Mouse (Mus musculus) adrenal gland, adult 18-20 months (tissue): ENCODE measurements around the gene Daxx. TPM values are rescaled to one million over a fixed set of nuclear protein-coding genes. Genes with fewer than 3 reads are reported as not detected.
"Not testable (repeated sequence)": the region's sequence is repeated elsewhere in the genome, so short reads cannot be mapped to it uniquely, and the experiment has no call there.

Experiments
- DNase-seq, 2 experiments: peaks; one replicate each; pipeline ENCODE4 v3.0.0; 2021 to 2022; ENCODE audit warnings: low spot score in 2 of 2
- long read RNA-seq, 2 experiments: library from polyadenylated mRNA; stranded (forward); transcript quantifications; one replicate each; pipeline ENCODE4 v2.0.0; 2021
- total RNA-seq, 2 experiments: library from RNA; stranded (reverse); gene quantifications; 1 replicate in 1 of 2; 2 replicates in 1 of 2; pipeline ENCODE4 v1.2.3; 2021

The Daxx gene
- 10 to 100 TPM; 25.5 to 29.7 TPM for total RNA-seq
- long read RNA-seq, experiment 1, transcript Daxx-201 (8 exons, 2,581 nt) = major isoform, 48 of 62 reads
- long read RNA-seq, experiment 1, partial matches to known transcripts = 5 of 62 reads
- long read RNA-seq, experiment 1, other reads (novel, unspliced or antisense) = 9 of 62 reads
- long read RNA-seq, experiment 2, transcript Daxx-201 (8 exons, 2,581 nt) = major isoform, 88 of 108 reads
- long read RNA-seq, experiment 2, partial matches to known transcripts = 5 of 108 reads
- long read RNA-seq, experiment 2, other reads (novel, unspliced or antisense) = 14 of 108 reads

DNA sequence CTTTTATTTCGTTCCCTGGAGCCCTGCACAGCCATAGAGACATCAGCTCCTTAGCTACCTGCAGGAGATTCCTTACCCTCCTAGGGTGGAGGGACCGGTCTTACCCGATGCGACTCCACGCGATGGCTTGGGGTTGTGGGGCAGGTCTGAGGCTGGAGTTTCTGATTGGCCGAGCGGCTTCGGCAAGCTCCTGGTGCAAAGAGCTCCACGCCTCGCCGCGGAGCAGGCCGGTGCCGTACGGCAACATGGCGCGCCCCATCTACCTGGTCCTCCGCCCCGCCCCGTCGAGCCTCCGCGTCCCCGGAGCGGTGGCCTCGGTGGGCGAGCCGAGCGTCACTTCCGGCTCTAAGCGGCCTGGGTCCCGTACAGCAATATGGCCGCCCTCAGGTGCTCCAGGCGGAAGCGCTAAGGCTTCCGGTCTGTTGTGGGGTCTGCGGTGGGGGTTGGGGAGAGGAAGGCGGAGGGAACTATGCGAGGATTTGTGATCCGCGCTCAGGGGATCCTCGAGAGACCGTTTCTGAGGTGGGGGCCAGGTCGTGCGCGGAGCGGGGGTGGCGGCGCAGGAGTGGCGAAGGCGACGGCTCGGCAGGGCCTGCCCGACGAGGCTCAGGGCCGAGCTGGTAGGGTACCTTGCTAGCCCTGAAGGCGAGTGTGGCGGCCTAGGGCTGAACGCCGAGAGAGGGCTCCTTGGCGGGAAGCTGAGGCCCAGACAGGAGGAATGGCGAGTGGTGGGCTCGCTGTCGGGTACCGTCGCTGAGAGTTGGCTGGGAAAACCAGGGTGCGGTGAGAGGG lies at the start of gene Daxx:
TSS of gene Daxx (plus strand) at position 338 of the 792 bp plus-strand sequence.
- peak; percentile 97 to 99 for DNase-seq

DNA sequence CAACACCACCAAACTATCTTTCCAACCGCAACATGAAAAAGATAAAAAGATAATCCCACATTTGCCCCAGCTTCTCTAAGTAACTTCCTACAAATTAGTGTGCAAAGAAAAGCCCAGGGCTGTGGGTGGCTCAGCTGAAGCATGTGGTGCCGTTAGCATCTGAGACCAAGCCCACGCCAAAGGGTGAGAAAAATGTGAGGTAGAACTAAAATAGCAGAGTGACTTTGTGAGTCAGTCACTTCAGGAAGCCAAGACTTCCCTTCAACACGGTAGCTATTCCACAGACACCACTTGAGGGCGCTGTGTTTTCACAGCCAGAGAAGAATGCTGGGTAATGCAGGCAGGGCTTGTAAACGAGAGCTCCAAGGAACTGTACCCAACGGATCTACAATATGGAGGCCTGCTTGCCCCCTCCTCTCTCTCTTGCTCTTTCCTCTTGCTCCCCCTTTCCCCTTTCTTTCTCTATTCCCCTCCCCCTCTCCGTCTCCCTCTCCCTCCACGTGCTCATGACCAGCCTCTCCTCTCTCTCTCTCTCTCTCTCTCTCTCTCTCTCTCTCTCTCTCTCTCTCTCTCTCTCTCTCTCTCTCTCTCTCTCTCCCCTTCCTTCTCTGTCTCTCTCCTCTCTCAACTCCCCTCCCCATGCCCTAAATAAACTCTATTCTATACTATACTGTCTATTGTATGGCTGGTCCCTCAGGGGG lies 43.7 kb upstream of the Daxx start:
- peak; percentile 40 to 56 for DNase-seq

DNA sequence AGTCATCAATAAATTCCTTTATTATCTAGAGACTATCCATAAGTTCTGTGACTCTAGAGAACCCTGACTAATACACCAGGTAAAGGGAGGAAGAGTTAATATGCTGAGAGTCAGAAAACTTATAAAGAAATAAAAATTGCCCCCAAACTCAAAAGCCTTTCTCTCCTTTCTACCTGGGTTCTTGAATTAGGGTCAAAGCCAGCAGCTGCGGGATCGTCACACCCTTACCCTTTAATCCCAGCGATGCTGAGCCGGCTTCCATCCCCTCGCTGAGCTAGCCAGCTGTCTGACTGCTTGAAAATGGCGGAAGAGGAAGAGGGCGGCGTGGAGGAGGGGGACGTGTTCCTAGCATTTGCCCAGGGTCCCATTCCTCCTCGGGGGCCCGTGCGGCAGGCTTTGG lies 35.7 kb upstream of the Daxx start, which contains the start of gene Gm7029:
TSS of gene Gm7029 (plus strand) at position 301 of the 400 bp plus-strand sequence.
- DNase-seq = not testable (repeated sequence)

DNA sequence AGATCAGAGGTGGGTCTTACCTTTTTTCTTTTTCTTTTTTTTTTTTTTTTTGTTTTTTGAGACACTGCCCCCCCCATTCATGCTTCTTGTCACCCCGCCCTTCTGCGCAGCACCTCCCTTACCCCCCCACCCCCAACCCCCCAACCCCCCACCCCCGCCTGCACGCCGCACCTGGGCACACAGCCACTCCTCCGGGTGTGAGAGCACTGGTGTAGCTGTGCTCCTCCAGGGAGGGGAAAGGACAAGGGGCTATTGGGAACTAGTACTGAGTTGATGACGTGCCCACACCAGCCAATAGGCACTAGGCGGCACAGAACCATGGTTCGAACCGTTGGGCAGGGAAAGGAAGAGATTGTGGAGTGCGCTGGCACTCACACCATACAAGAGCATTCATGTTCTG lies 34.8 kb upstream of the Daxx start:
- no peak for DNase-seq

DNA sequence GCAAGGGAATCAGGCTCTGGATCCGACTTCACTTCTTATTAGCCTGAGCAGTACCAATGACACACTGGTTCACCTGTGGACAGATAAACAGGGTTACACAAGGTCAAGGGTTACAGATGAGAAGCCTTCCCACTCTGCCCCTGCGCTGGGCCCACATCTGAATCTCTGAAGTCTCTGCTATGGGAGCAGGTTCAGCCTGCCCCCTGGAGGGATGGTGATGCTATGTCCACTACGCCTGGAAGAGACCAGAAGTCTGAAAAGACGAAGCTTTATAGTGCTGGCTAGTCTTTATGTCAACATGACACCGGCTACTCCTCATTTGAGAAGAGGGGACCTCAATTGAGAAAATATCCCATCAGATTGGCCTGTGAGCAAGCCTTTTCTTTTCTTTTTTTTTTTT lies 33.4 kb upstream of the Daxx start:
- DNase-seq = not testable (repeated sequence)

DNA sequence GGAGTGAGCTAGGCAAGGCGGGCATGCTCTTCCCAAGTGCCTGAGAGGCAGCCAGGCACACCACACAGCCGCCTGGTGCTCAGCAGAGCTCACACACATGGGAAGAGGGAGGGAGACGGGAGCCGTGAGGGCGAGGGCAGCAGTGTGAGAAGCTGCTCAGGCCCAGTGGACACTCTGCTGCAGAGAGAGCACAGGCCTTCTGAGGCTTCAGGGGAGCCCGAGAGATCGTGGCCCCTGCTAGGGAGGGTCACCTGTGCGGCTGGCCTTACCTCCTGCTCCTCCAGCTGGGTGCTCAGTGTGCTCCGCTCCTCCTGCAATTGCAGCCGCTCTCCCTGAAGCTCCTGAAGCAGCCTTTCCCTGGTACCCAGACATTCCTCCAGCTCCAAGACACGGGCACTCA lies 24.9 kb upstream of the Daxx start:
- DNase-seq = not testable (repeated sequence)

DNA sequence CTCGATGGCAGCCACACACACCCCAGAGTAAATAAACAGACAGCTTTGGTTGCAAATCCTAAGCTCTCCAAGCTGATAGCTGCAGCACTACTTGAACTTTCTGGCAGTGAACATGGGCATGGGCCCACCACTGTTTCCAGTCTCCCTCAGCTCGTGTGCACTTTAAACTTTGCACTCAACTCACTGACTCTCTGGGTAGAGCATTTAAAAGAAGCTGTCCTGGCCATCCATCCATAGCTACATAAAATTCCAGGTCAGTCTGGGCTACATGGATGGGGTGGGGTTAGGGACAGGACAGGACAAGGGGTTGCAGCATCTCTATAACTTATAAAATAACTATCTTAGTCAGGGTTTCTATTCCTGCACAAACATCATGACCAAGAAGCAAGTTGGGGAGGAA lies 21.4 kb upstream of the Daxx start:
- DNase-seq = not testable (repeated sequence)

DNA sequence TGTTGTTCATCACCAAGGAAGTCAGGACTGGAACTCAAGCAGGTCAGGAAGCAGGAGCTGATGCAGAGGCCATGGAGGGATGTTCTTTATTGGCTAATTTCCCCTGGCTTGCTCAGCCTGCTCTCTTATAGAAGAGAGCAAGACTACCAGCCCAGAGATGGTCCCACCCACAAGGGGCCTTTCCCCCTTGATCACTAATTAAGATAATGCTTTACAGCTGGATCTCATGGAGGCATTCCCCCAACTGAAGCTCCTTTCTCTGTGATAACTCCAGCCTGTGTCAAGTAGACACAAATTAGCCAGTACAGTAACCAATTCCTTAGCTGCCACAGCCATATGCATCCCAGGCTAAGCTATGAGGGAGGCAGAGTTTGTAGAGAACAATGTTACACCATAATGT lies 21.0 kb upstream of the Daxx start:
- not testable (repeated sequence) for DNase-seq

DNA sequence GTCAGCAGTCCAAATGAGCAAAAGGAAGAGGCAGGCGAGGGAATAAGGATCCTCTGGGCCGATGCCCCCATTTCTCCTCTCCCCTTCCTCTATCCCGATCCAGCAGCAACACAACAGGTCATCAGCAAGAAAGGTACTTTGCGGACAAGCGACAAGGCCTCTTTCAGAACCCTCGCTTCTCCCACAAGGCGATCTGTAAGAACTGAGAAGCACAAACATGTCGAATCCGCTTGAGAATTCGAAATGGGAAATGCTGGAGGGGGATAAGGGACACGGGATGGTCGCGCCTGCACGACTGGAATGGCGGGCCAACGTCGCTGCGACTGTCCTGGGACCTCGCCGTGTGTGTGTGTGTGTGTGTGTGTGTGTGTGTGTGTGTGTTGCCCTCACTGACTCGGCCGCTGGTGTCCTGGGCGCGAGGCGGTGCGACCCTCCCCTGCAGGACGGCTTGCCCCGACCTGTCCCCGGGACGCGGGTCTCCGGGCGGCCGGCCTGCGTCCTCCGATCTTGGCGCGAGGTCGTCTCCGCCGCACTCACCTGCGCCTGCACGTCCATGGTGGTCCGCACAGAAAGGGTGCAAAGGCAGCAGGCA lies 19.2 kb upstream of the Daxx start:
- not testable (repeated sequence) for DNase-seq

DNA sequence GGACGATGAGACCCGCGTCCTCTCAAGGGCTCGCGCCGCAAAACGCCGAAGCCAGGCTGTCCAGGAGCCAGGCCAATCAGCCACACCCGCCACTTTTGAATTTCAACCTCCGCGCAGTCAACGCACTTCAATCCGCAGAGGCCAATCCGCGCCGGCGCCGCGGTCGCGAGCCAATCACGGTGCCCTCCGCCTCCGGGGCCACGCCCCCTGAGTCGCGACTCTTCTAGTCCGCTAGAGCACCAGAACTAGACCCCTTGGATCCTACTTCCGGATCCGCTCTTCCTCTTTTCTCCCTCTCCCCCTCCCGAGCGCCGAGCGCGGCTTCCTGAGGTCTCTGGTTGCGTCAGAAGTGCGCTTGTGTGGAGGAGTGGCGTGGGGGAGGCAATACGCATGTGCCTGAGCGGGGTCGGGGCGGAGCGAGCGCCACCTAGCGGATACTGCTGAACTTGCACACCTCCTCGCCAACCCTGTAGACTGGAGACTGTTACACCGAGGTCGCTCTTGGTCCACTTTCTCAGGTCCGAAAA lies 18.6 kb upstream of the Daxx start, which contains the start of gene Kifc1:
TSS of gene Kifc1 (minus strand) at position 129 of the 527 bp plus-strand sequence.
- peak; percentile 98 for DNase-seq

DNA sequence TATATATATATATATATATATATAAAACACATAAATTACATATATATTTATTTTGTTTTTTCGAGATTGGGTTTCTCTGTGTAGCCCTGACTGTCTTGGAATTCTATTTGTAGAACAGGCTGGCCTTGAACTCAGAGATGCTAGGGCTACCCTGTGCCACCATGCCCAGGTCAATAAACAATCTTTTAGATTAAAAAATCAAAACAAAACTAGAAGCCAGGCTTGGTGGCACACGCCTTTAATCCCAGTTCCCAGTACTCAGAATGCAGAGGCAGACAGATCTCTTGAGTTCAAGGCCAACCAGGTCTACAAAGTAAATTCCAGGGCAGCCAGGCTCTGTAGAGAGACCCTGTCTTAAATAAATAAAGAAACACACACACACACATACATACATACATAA lies 17.9 kb upstream of the Daxx start:
- DNase-seq = no peak

DNA sequence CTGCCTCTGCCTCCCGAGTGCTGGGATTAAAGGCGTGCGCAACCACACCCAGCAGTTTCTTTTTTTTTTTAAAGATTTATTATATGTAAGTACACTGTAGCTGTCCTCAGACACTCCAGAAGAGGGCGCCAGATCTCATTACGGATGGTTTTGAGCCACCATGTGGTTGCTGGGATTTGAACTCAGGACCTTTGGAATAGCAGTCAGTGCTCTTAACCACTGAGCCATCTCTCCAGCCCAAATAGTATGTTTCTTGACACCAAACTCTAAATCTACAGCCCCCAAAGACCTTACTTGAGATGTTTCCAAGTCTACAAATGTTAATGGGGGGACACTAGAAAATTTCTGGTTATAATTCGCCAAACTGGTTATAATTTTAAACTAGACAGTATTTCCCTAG lies 17.3 kb upstream of the Daxx start:
- DNase-seq = not testable (repeated sequence)

DNA sequence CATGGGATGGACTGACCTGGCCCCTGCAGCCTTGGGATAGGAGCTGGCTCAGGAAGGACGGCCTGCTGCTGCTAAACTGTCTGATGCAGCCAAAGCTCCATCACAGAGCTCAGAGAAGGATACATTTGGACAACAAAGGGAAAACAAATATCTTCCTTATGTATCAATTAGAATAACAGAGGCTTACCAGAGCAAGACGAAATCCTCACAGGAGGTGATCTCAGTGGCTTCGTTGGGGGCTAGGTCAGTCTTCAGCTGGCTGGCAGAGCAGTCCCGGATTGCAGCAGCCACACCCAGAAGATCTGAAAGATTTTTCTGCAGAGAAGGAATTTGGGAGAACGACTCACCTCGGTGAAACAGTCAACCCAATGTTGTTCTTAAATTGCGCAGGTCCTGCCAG lies 16.8 kb upstream of the Daxx start:
- DNase-seq = no peak

DNA sequence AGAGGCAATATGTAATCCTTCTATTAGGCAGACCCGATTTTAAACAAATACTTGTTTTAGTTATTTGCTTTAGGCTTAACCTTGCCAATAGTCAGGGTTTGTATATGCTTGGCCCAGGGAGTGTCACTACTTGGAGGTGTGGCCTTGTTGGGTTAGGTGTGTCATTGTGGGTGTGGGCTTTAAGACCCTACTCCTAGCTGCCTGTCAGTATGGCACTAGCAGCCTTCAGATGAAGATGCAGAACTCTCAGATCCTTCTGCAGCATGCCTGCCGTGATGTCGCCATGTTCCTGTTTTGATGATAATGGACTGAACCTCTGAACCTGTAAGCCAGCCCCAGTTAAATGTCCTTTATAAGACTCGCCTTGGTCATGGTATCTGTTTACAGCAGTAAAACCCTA lies 16.2 kb upstream of the Daxx start:
- not testable (repeated sequence) for DNase-seq

DNA sequence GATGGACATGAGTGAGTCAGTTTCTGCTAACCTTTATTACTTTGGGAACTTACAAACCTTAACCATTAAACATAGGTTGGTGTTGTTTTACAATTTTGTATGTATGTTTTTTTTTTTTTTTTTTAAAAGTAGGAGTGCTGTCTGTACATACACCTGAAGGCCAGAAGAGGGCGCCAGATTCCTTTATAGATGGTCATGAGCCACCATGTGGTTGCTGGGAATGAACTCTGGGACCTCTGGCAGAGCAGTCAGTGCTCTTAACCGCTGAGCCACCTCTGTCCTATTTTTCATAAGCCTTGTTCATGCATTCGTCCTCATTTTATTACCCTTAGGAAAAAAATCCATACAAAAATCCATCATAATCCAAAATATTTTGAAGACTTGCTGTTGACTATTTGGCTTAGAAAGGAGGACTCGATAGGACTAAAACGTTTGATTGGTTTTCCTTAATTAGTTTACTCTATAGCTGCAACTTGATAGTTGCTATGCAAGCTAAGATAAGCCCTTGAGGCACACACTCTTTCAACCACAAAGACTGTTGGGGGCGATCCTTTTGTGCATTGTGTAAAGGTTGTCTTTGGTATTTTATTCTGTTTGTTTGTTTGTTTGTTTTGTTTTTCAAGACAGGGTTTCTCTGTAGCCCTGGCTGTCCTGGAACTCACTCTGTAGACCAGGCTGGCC lies 12.0 kb upstream of the Daxx start:
- DNase-seq = no peak

DNA sequence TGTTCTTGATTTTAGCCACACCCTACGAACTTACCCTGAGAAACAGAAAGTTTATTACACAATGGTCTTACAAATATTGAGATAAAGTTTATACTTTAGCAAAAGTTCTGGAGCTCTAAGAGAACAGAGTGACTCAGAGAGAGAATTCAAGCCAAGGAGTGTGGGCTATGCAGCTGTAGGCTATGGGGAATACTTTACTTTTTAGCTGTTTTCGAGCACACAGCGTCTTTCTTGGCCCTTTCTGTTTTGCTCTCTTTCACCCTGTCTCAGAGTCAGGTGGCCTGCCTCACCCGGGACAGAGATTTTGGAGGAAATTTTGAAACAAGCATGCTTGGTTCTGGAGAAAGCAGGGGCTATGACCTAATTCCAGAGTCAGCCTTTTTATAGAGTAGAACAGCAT lies 11.0 kb upstream of the Daxx start:
- not testable (repeated sequence) for DNase-seq

DNA sequence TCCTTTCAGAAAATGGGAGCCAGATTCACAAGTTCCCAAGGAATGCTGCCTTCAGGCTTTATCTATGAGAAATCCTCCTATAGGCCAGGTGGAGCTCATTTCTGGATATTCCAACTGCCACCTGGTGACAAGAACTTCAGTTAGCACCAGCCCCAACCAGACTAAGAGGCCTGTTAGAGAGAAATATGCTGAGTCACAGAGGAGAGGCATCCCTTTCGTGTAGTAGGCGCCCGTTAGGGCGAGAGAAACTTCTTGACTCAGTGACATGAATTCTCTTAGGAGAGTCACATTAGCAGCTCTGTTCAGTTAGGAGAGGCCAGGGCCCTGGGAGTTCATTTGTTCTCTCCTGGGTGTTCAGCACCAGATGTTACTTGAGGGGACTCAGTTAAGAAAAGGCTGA lies 9.6 kb upstream of the Daxx start:
- DNase-seq = no peak

DNA sequence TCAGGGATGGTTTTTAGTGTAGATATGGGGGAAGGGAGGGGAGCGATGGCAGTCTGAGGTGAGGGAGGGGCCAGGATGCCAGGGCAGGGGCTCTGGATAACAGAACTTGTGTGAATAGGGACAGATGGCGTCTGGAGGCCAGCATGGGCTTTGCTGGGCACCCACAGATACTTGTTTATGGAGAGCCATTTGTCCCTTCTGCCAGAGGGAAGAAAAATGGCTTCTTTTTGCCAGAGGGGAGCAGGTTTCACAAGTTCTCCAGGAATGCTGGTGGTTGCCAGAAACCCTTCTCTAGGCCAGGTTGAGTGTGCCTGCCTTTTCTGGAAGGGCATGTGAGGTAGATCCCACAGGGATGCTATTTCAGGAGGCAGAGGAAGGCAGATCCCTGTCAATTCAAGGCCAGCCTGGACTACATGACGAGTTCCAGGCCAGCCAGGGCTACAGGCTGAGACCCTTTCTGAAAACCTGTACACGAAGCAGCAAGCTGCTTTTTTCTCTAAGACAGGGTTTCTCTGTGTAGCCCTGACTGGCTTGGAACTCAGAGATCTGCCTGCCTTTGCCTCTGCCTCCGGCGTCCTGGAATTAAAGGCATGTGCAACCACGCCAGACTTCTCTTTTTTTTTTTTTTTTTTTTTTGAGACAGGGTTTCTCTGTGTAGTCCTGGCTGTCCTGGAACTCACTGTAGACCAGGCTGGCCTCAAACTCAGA lies 8.8 kb upstream of the Daxx start:
- no peak for DNase-seq

DNA sequence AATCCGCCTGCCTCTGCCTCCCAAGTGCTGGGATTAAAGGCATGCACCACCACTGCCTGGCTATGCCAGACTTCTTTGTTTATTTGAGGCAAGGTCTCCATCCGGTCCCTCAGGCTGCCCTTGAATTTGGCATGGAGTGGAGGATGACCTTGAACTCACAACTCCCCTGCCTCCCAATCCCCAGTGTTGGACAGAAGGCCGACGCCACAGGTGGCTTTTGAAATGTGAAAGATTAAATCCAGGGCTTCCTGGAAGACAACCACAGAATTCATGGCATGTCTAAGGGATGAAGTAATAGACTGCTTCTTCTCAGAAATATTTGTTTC lies 8.3 kb upstream of the Daxx start:
- DNase-seq = no peak

DNA sequence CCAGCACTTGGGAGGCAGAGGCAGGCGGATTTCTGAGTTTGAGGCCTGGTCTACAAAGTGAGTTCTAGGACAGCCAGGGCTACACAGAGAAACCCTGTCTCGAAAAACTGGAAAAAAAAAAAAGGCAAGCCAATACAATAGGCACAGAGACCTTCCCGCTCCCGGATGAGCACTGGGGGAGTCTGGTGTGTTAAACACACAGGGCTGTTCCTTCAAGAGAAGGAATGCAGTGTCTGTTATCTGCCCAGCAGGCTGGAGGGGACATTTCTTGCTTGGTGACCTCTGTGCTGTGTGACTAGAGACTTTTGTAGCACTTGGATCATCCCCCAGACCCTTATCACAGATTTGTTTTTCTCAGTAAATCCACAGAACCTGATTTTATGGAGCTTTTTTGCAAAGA lies 7.6 kb upstream of the Daxx start:
- DNase-seq = no peak
